Mouse (Mus musculus) frontal cortex, postnatal 25 days (tissue): ENCODE results near the gene Amot.
A peak's percentile ranks its signal among the peaks of the same experiment; 100 is the strongest.

ENCODE experiments used
- DNase-seq, 2 experiments: peaks; one replicate each; pipeline ENCODE4 v3.0.0; 2022; ENCODE audit warnings: low spot score in 2 of 2

The Amot gene

GRCm38 (mm10) chrX:145504717-145505415 lies at the start of gene Amot:
Gene Amot (minus strand): TSS chrX:145505181.
- peak; percentile 37 to 52 for DNase-seq

GRCm38 (mm10) chrX:145545060-145545459 lies 40.1 kb upstream of the Amot start:
- DNase-seq = no peak

GRCm38 (mm10) chrX:145543602-145544490 lies 38.9 kb upstream of the Amot start:
- DNase-seq = no peak

GRCm38 (mm10) chrX:145541050-145541449 lies 36.1 kb upstream of the Amot start:
- DNase-seq = no peak

- no peak for DNase-seq
Measured at GRCm38 (mm10) chrX:145540321-145540720, 35.3 kb upstream of the Amot start.

DNA sequence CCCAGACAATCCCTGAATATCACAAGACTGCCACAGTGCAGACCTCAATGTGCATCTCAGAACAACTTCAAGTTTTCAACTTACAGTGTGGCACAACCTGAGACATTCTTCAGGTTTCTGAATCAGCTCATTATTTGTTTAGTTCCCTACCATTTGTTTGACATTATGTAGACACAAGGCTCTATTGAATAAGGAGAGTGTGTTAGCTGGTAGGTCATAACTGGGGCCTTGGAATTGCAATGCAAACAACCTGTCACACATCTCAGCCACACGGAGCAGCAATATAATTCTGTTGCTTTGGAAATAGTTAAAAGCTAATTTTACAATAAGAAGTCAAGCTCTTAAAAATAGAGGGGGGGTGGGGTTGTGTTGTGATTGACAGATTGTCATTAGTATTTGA lies 24.6 kb upstream of the Amot start:
- DNase-seq = no peak

- no peak for DNase-seq
Measured at GRCm38 (mm10) chrX:145516322-145517066, 11.5 kb upstream of the Amot start.

GRCm38 (mm10) chrX:145515498-145516158 lies 10.6 kb upstream of the Amot start:
- no peak for DNase-seq

- no peak for DNase-seq
Measured at GRCm38 (mm10) chrX:145510675-145511074, 5.7 kb upstream of the Amot start.

- peak in 1 of 2 experiments; percentile 18 for DNase-seq
Measured at GRCm38 (mm10) chrX:145505457-145506201, 648 bp upstream of the Amot start.

GRCm38 (mm10) chrX:145501666-145502355 lies 3.2 kb downstream of the Amot start:
- no peak for DNase-seq

DNA sequence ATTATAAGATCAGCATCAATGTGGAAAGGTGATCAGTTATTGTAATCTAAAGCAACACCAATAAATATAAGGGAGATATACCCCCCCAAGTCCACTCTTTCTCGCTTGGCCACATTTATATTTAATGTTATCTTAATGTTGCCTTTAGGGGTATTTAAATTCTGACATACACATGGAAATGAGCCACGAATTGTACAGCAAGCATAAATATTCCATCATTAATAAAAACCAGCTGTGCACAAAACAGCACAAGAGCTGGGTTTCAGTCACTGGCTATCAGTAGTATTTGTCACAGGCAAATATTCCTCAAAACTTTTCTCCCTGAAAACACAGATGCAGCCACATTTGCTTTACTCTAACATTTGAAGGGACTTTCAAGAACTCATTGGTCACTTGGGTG lies 5.9 kb downstream of the Amot start:
- DNase-seq = no peak

DNA sequence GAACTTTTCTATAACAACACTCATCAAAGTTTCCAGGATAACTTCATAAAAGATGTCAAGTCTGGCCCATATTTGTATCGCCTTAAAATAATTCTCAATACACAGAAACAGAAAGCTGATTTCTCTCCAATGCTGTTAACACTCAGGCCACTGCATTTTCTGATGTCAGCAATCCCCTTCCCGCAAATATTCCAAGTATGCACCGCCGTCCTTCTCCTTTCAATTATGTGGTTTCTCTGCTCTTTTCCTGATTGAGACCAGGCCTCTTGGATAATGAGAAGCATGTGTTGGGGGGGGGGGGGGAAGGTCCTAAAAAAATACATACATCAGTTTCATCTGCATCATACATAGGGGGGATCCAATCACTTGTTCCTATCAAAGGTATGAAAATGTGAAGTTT lies 6.3 kb downstream of the Amot start:
- no peak for DNase-seq

GRCm38 (mm10) chrX:145497486-145497885 lies 7.5 kb downstream of the Amot start:
- DNase-seq = no peak

DNA sequence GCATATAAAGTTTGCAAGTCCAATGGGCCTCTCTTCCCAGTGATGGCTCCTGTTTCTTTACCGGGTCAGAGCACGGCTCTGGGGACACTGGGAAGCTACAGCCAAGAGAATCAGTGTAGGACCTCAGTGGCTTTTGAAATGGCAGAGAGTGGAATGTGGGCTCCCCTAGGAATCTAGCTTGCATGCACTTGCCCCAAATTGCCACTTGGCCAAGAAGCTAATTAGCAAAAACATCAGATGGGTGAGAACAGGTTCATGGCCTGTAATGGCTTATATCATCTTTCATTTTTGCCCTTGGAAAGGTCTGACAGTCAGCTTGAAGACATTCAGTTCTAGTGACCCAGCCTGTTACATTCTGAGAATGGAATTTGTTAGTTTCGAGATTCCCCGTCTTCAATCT lies 9.6 kb downstream of the Amot start:
- no peak for DNase-seq

DNA sequence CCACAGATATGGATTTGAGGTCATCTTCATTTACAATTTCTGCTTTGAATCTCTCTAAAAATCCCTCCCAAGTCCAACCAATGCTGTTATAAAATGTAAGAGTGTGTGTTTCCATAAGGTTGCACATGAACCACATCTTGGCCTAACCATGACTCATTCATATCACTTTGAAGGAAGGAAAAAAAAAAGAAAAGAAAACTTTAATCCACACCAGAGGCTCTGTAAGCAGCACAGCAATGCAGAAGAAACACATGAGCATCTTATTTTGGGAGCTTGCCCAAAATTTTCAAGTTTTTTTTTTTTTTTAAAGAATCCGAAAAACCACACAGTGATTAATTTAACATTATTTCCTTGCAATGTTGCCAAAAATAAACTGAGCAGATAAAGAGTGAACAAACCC lies 14.2 kb downstream of the Amot start:
- DNase-seq = no peak

DNA sequence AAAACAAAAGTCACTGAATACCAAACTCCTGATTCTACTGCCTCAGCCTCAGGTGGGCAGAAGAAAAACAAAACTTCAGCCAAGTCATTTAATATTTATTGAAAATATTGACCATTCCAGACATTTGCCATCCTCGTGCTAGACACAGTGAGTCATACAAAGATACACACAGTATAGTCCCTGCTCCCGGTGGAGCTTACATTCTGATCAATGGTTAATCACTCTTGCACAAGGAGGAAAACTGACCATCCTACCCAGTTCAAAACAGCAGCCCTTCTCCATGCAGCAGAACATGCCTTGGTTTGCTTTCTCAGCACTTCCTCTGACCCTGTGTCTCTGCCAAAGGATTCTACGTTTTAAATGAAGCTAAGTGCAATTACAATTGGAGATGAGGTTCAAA lies 14.6 kb downstream of the Amot start:
- DNase-seq = no peak

DNA sequence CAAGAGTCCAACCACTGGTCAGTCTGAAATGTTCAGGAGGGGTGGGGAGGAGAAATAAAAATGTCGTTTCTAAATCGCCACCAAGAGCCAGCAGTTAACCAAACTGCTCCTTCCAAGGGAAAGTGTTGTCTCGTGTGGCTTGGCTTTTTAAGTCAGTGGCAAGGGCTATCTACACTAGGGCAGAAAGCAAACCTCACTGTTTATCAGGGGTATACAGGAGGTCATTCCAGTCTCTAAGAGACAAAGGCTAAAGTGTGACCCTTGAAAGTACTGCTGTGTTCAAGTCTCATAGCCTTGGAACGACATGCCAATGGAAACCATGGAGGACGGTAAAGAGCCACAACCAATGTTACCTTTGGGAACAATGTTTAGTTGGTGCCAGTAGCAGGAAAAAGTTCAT lies 15.0 kb downstream of the Amot start:
- no peak for DNase-seq

- DNase-seq = no peak
Measured at GRCm38 (mm10) chrX:145485495-145485894, 19.5 kb downstream of the Amot start.

DNA sequence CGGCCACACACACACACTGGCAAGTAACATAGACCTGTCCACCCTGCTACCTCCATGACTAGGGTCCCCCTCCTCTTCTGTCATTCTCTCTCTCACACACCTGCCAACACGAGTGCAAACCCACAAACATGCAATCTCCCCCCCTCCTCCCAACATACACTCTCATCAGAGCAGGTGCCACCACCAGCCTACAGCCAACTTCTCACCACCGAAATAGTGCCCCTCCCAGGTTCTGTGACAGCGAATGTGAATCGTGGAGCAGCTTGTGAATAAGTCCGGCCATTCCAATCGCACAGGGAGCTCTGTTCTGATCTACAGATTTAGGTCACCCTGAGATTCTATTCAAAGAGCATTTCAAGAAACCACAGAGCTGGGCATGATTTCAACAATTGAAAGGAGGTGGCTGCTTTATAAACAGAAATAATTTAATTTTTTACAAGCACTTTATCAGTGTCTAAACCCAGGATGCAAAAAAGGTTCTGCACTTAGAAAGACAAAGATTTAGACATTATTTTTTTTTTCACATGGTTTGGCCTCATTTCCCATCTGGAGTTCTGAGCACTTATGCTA lies 21.4 kb downstream of the Amot start:
- no peak for DNase-seq
